Mouse (Mus musculus) neural tube, embryonic 15.5 days (tissue): ENCODE results near the gene Dsn1. TPM values are rescaled to one million over a fixed set of nuclear protein-coding genes. Genes with fewer than 3 reads are reported as not detected.
A peak's percentile ranks its signal among the peaks of the same experiment; 100 is the strongest.

Experiments
- ATAC-seq: fragments of 200-750 bp; cut with Nextera tagmentation; 2 replicates; pipeline ENCODE4 v1.8.0; 2017; ENCODE audit warnings: mild to moderate bottlenecking, moderate TSS enrichment, moderate library complexity; ENCODE audit not compliant: low FRiP score
- H3K27ac ChIP-seq: fragments of 300-500 bp; sonication (generic); replicated peaks from 2 replicates; pipeline ENCODE4 v1.5.1; 2015; ENCODE audit warnings: mild to moderate bottlenecking, inconsistent platforms
- H3K27me3 ChIP-seq: fragments of 300-500 bp; sonication (generic); replicated peaks from 2 replicates; pipeline ENCODE4 v1.6.1; 2015; ENCODE audit warnings: inconsistent platforms
- H3K36me3 ChIP-seq: fragments of 300-500 bp; sonication (generic); 2 replicates; pipeline ENCODE4 v1.6.1; 2015; ENCODE audit warnings: inconsistent platforms
- H3K4me1 ChIP-seq: fragments of 300-500 bp; sonication (generic); 2 replicates; pipeline ENCODE4 v1.6.1; 2015; ENCODE audit warnings: inconsistent platforms
- H3K4me2 ChIP-seq: fragments of 300-500 bp; sonication (generic); 2 replicates; pipeline ENCODE4 v1.6.1; 2015; ENCODE audit warnings: inconsistent platforms, mild to moderate bottlenecking, moderate library complexity
- H3K4me3 ChIP-seq: fragments of 300-500 bp; sonication (generic); replicated peaks from 2 replicates; pipeline ENCODE4 v1.5.1; 2015; ENCODE audit warnings: mild to moderate bottlenecking, inconsistent platforms
- H3K9ac ChIP-seq: fragments of 300-500 bp; sonication (generic); replicated peaks from 2 replicates; pipeline ENCODE4 v1.6.1; 2015; ENCODE audit warnings: mild to moderate bottlenecking, inconsistent platforms
- H3K9me3 ChIP-seq: fragments of 300-500 bp; sonication (generic); replicated peaks from 2 replicates; pipeline ENCODE4 v1.6.1; 2016; ENCODE audit warnings: inconsistent platforms
- WGBS: fragments of 180-500 bp; shearing (Covaris S2); methylation state at CpG from one replicate; pipeline ENCODE4 v1.1.7; 2015; ENCODE audit warnings: mixed read lengths; 5-methylcytosine and 5-hydroxymethylcytosine counted together
- polyA plus RNA-seq: library from polyadenylated mRNA; unstranded; fragments of >200 nt; fragmentation: Nextera tagmentation; extraction: Ambion mirVana; gene quantifications from 2 replicates; pipeline ENCODE4 v1.2.1, GENCODE M21; 2015

Dsn1 gene
- polyA plus RNA-seq = 8.3 and 13.8 TPM in 2 replicates

- ATAC-seq = peak; percentile 84
- under 1% methylated on average over 56 of the region's 56 CpGs for WGBS
- peak within 1 kb of the TSS; percentile 62 for H3K9ac ChIP-seq
These were observed at the start of gene Dsn1 for GRCm38 (mm10) chr2:157006511-157007233. Dsn1 (minus strand) TSS chr2:157007154.

GRCm38 (mm10) chr2:157055721-157056120, 48.8 kb upstream of the Dsn1 start:
- Histone ChIP-seq H3K4me2 (no peak overlapping the region), H3K9ac (no peak overlapping the region), H3K9me3 (no peaks in the 10 kb centered on the region), H3K27me3 (no peaks in the 10 kb centered on the region), H3K4me1 (peaks cover 52% of the 10 kb centered on the region), H3K36me3 (peaks cover 43% of the 10 kb centered on the region), H3K4me3 (no peak overlapping the region), H3K27ac (no peak overlapping the region)
- 92% methylated on average over 6 of the region's 6 CpGs for WGBS
- no peak for ATAC-seq

More at GRCm38 (mm10) chr2:157006511-157007233, at the start of gene Dsn1:
- Histone ChIP-seq H3K36me3 (peaks cover 3% of the 10 kb centered on the region; the same call in 1 of the 2 replicates), H3K9me3 (no peaks in the 10 kb centered on the region), H3K27ac (peak within 1 kb of the TSS; percentile 80), H3K4me1 (peaks cover 23% of the 10 kb centered on the region), H3K4me3 (peak within 1 kb of the TSS; percentile 62), H3K27me3 (no peaks in the 10 kb centered on the region), H3K4me2 (peak within 1 kb of the TSS; percentile 99)

DNA sequence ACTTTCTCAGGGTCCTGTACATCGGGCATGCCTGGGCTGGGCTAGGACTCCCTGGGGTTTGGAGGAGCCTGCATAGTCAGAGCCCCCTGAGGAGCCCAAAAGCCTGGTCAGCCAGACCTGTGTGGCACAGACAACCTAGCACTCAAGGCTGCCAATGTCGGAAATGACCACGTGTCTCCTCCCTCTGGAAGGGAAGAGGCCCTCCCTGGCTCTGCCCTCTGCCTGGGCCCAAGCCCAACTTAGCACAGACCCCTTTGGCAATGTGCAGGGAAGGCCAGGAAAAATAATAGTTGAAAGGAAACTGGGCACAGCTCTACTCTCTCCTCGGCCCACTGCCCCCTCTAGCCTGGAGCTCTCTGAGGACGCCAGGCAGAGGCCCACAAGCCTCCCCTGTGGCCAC, 47.9 kb upstream of the Dsn1 start:
- Histone ChIP-seq H3K9me3 (no peaks in the 10 kb centered on the region), H3K36me3 (peaks cover 38% of the 10 kb centered on the region), H3K27me3 (no peaks in the 10 kb centered on the region), H3K4me1 (peaks cover 62% of the 10 kb centered on the region), H3K27ac (peak overlapping the region; percentile 71), H3K4me3 (no peak overlapping the region), H3K9ac (no peak overlapping the region), H3K4me2 (no peak overlapping the region)
- WGBS = 56% methylated on average over 5 of the region's 5 CpGs
- ATAC-seq = peak; percentile 46; the same call in 1 of the 2 replicates

- Histone ChIP-seq H3K9me3 (no peaks in the 10 kb centered on the region), H3K9ac (no peak overlapping the region), H3K27ac (peak overlapping the region; percentile 71), H3K36me3 (peaks cover 33% of the 10 kb centered on the region), H3K4me2 (no peak overlapping the region), H3K4me3 (no peak overlapping the region), H3K27me3 (no peaks in the 10 kb centered on the region), H3K4me1 (peaks cover 63% of the 10 kb centered on the region)
- no peak for ATAC-seq
- 88% methylated on average over 8 of the region's 8 CpGs for WGBS
These were observed 47.3 kb upstream of the Dsn1 start for GRCm38 (mm10) chr2:157054297-157054696.

DNA sequence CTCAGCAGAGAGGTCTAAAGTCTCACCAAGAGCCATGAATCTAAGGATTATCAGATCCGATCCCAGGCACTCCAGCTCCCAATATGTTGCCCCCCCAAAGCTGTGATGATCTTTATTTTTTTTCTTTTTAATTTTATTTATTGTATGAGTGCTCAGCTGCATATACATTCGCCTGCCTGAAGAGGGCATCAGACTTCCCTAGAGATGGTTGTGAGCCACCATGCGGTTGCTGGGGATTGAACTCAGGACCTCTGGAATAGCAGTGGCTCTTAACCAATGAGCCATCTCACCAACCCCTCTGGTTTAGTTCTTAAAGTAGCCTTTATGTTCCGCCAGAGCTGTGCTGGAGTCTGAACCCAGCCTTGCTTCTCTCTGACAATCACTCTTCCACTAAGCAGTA, 46.8 kb upstream of the Dsn1 start:
- 83% methylated on average over 4 of the region's 4 CpGs for WGBS
- H3K4me1 ChIP-seq = peaks cover 63% of the 10 kb centered on the region

GRCm38 (mm10) chr2:157053124-157053523, 46.2 kb upstream of the Dsn1 start:
- H3K9ac ChIP-seq = no peak overlapping the region
- 91% methylated on average over 5 of the region's 5 CpGs for WGBS
- H3K27ac ChIP-seq = no peak overlapping the region
- H3K4me2 ChIP-seq = no peak overlapping the region
- H3K9me3 ChIP-seq = no peaks in the 10 kb centered on the region
- no peak overlapping the region for H3K4me3 ChIP-seq
- no peak for ATAC-seq
- peaks cover 29% of the 10 kb centered on the region for H3K36me3 ChIP-seq
- H3K27me3 ChIP-seq = no peaks in the 10 kb centered on the region
- peaks cover 63% of the 10 kb centered on the region for H3K4me1 ChIP-seq

More for the DNA sequence above, 46.8 kb upstream of the Dsn1 start:
- peak overlapping the region; percentile 71; the same call in 1 of the 2 replicates for H3K27ac ChIP-seq
- ATAC-seq = no peak
- no peak overlapping the region for H3K4me3 ChIP-seq
- no peak overlapping the region for H3K9ac ChIP-seq
- no peaks in the 10 kb centered on the region for H3K9me3 ChIP-seq
- H3K4me2 ChIP-seq = no peak overlapping the region
- no peaks in the 10 kb centered on the region for H3K27me3 ChIP-seq
- H3K36me3 ChIP-seq = peaks cover 29% of the 10 kb centered on the region

DNA sequence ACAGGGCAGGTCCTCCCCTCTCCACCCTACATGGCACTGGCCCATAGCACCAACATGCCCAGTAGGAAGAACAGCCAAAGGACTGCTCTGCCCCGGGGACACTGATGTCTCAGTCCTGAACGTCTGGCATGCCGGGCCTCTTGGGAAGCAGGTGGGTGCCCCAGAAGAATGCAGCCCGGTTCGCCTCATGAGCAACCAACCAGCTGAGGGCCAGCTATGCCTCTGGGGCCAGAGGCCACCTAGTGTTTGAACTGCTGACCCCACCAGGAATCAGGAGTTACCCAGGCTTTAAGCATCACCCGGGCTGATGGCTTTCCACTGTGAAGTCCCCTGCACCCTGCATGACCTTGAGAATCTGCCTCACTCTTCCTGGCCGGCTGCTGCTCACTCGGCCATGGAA, 45.5 kb upstream of the Dsn1 start:
- Histone ChIP-seq H3K4me1 (peaks cover 64% of the 10 kb centered on the region), H3K9me3 (no peaks in the 10 kb centered on the region), H3K27me3 (no peaks in the 10 kb centered on the region), H3K36me3 (peaks cover 29% of the 10 kb centered on the region), H3K4me2 (no peak overlapping the region), H3K9ac (no peak overlapping the region), H3K27ac (peak overlapping the region; percentile 23; the same call in 1 of the 2 replicates), H3K4me3 (no peak overlapping the region)
- ATAC-seq = no peak
- WGBS = 80% methylated on average over 8 of the region's 8 CpGs

DNA sequence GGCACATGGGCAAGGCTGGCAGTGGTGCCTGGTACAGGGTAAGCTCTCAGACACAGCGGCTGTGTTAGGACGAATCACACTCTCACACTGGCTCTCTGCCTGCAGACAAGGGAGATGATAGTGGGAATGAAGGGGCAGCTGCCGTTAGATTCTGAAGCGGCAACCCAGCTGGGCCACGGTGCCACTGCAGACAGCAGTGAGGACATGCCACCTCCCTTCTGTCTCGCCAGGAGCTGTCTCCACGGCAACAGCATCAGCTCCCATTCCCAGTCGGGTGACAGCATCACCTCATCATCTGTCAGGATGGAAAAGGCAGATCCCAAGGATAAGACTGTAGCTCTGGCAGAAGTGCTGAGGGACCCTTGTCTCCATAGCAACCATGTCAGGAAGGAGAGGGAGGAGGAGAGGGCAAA, 42.9 kb upstream of the Dsn1 start:
- 14% methylated on average over 8 of the region's 8 CpGs for WGBS
- H3K9me3 ChIP-seq = no peaks in the 10 kb centered on the region
- H3K9ac ChIP-seq = peak overlapping the region; percentile 10; the same call in 1 of the 2 replicates
- H3K27ac ChIP-seq = peak overlapping the region; percentile 88
- ATAC-seq = peak; percentile 84
- H3K36me3 ChIP-seq = peaks cover 45% of the 10 kb centered on the region
- H3K27me3 ChIP-seq = no peaks in the 10 kb centered on the region
- peak overlapping the region; percentile 42 for H3K4me2 ChIP-seq
- peaks cover 54% of the 10 kb centered on the region for H3K4me1 ChIP-seq
- H3K4me3 ChIP-seq = no peak overlapping the region; the same call in 1 of the 2 replicates

GRCm38 (mm10) chr2:157048395-157049181, 41.6 kb upstream of the Dsn1 start:
- ATAC-seq = no peak
- Histone ChIP-seq H3K27me3 (no peaks in the 10 kb centered on the region), H3K9ac (no peak overlapping the region), H3K4me2 (0 out of 2 replicates have a peak overlapping the region, but pooled peaks have one; percentile 1), H3K4me1 (peaks cover 48% of the 10 kb centered on the region), H3K27ac (peak overlapping the region; percentile 88), H3K4me3 (no peak overlapping the region), H3K9me3 (no peaks in the 10 kb centered on the region), H3K36me3 (peaks cover 45% of the 10 kb centered on the region)
- 70% methylated on average over 13 of the region's 13 CpGs for WGBS

GRCm38 (mm10) chr2:157046956-157047355, 40.0 kb upstream of the Dsn1 start:
- Histone ChIP-seq H3K36me3 (peaks cover 30% of the 10 kb centered on the region), H3K4me2 (no peak overlapping the region), H3K27me3 (no peaks in the 10 kb centered on the region), H3K4me1 (peaks cover 38% of the 10 kb centered on the region), H3K4me3 (no peak overlapping the region), H3K27ac (no peak overlapping the region), H3K9ac (no peak overlapping the region), H3K9me3 (no peaks in the 10 kb centered on the region)
- ATAC-seq = no peak
- WGBS = 89% methylated on average over 5 of the region's 5 CpGs

DNA sequence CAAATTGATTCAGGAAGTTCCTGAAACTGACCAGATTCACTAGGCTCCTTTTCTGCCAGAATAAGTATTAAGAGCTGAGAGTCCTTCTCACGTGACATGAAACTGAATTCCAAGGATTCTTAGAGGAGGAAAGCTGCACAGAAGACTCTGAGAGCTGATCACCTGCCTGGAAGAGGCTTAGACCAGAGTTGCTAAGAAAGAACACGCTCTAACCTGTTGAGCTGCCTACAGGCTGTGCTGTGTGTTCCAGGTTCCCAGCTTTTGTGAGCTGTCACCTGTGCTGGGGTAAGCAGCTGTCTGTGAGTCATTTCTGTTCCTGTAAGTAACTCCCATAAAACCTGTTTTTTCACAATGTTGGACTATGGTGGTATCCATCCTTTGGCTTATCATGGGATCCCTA, 39.0 kb upstream of the Dsn1 start:
- 100% methylated on average over 2 of the region's 2 CpGs for WGBS
- peaks cover 37% of the 10 kb centered on the region for H3K36me3 ChIP-seq

More for the DNA sequence above, 39.0 kb upstream of the Dsn1 start:
- Histone ChIP-seq H3K27ac (no peak overlapping the region), H3K4me3 (no peak overlapping the region), H3K4me2 (no peak overlapping the region), H3K9ac (no peak overlapping the region), H3K27me3 (no peaks in the 10 kb centered on the region), H3K4me1 (peaks cover 34% of the 10 kb centered on the region), H3K9me3 (no peaks in the 10 kb centered on the region)
- no peak for ATAC-seq
